Mouse (Mus musculus) urinary bladder, postnatal 14 days (tissue): Measurements from ENCODE around the gene Efs.
"Not testable (repeated sequence)": the region's sequence is repeated elsewhere in the genome, so short reads cannot be mapped to it uniquely, and the experiment has no call there.

Source experiments
- DNase-seq: peaks from one replicate; pipeline ENCODE4 v3.0.0; 2021; ENCODE audit warnings: low spot score

Gene Efs

GRCm38 (mm10) chr14:54947008-54947407, 21.1 kb upstream of the Efs start:
- not testable (repeated sequence) for DNase-seq

GRCm38 (mm10) chr14:54945975-54946704, 20.2 kb upstream of the Efs start:
- DNase-seq, result no peak

GRCm38 (mm10) chr14:54944939-54945338, 19.0 kb upstream of the Efs start:
- DNase-seq, result no peak

GRCm38 (mm10) chr14:54943971-54944370, 18.0 kb upstream of the Efs start:
- DNase-seq, result no peak

- no peak for DNase-seq
Observed at GRCm38 (mm10) chr14:54942479-54942878, 16.6 kb upstream of the Efs start.

- no peak for DNase-seq
Observed at GRCm38 (mm10) chr14:54941024-54941978, 15.4 kb upstream of the Efs start.

- no peak for DNase-seq
Observed at GRCm38 (mm10) chr14:54940176-54940530, 14.2 kb upstream of the Efs start.

- peak; percentile 77 for DNase-seq
Observed at GRCm38 (mm10) chr14:54939434-54940175, 13.7 kb upstream of the Efs start.

- DNase-seq, result no peak
Observed at GRCm38 (mm10) chr14:54938431-54939219, 12.7 kb upstream of the Efs start.

GRCm38 (mm10) chr14:54937361-54938182, 11.6 kb upstream of the Efs start:
- DNase-seq, result no peak

- DNase-seq, result no peak
Observed at GRCm38 (mm10) chr14:54936831-54937160, 10.9 kb upstream of the Efs start.

GRCm38 (mm10) chr14:54935904-54936830, 10.2 kb upstream of the Efs start, which contains the start of gene Cmtm5:
Cmtm5 (plus strand) TSS chr14:54936261.
- no peak for DNase-seq

- DNase-seq, result no peak
Observed at GRCm38 (mm10) chr14:54932645-54933150, 6.8 kb upstream of the Efs start, which contains the start of gene Il25. Il25 (plus strand) TSS chr14:54932695.

- DNase-seq, result peak; percentile 43
Observed at GRCm38 (mm10) chr14:54930431-54930830, 4.5 kb upstream of the Efs start.

GRCm38 (mm10) chr14:54929801-54930200, 3.9 kb upstream of the Efs start:
- DNase-seq, result no peak

GRCm38 (mm10) chr14:54927296-54927695, 1.4 kb upstream of the Efs start:
- no peak for DNase-seq

GRCm38 (mm10) chr14:54926401-54927158, 654 bp upstream of the Efs start:
- DNase-seq, result peak; percentile 84

GRCm38 (mm10) chr14:54924641-54925348, 1.1 kb downstream of the Efs start:
- DNase-seq, result peak; percentile 77
